ENCODE assay signal across 23 mouse cellular contexts in the genomic region with DNA sequence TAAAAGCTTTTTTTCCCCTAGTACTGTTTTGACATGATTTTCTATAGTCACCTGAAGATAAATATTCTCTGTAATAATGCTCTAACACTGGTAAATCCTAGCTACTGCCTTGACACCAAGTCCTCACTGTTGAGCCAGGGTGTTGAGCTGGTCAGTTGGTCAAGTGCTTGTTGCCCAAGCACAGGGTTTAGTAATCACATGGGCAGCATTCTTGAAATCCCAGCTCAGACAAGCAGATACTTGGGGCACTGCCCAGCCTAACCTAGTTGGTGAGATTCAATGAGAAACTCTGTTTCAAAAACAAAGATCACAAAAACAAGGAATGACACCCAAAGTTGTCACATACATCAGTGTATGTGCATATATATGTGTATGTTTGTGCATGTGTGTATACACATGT.
A peak's percentile ranks its signal among the peaks of the same experiment; 100 is the strongest.
DNase-seq lines count a peak whose midpoint lies in the region; ATAC-seq lines count a peak whose summit lies in the region.
"Had no signal": no experiment of that assay in that cellular context is flagged by ENCODE, and none has a peak within 500 bp of the region (broad histone marks: within the 10 kb centered on the region; RNA-seq: fewer than 3 reads in every experiment).

No protein-coding gene starts in this region.

- no peak overlapping the region for H3K9ac ChIP-seq in midbrain, embryonic 14.5 days (replicated peaks; ENCODE audit: low read length)
- H3K9ac ChIP-seq: embryonic facial prominence, embryonic 13.5 days; limb, embryonic 12.5 days; liver, embryonic 13.5 days; neural tube, embryonic 13.5 days had no signal

- no peak for ATAC-seq in midbrain, embryonic 14.5 days (ENCODE audit: low FRiP score, low TSS enrichment)
- ATAC-seq: forebrain, embryonic 14.5 days; hindbrain, embryonic 16.5 days; intestine, embryonic 16.5 days had no signal

- peak; percentile 91 for DNase-seq in heart, adult 11 months
- no peak for DNase-seq in heart, embryonic 10.5 days (ENCODE audit: low spot score)
- peak; percentile 44 for DNase-seq in Muller cell, postnatal 12 days (ENCODE audit: inconsistent ontology term)
- peak; percentile 19 to 44 for DNase-seq in adrenal gland, postnatal 36 days
- DNase-seq in lung, postnatal 25 days (ENCODE audit: low spot score) = peak; percentile 62
- no peak for DNase-seq in midbrain, embryonic 14.5 days
- DNase-seq in limb, embryonic 10.5 days (ENCODE audit: low spot score) = no peak
- DNase-seq in testis, postnatal 10 days (ENCODE audit: low spot score) = no peak
- DNase-seq: cerebellum, adult 8-10 months; gastrocnemius, postnatal 10 days; kidney, postnatal 10 days; liver, embryonic 13.5 days; right cerebral cortex, adult 18-20 months; thymus, postnatal 25 days had no signal

- no peaks in the 10 kb centered on the region for H3K27me3 ChIP-seq in heart, embryonic 10.5 days (ENCODE audit: insufficient read depth, poor library complexity, severe bottlenecking)
- no peaks in the 10 kb centered on the region for H3K27me3 ChIP-seq in midbrain, embryonic 14.5 days (ENCODE audit: control insufficient read depth, insufficient read depth, low read length)
- H3K27me3 ChIP-seq in limb, embryonic 10.5 days (ENCODE audit: low read depth, poor library complexity, severe bottlenecking) = no peaks in the 10 kb centered on the region
- H3K27me3 ChIP-seq: CH12.LX; embryonic facial prominence, embryonic 13.5 days; limb, embryonic 12.5 days; liver, embryonic 13.5 days; neural tube, embryonic 13.5 days had no signal

- H3K27ac ChIP-seq in heart, embryonic 10.5 days = no peak overlapping the region
- no peak overlapping the region for H3K27ac ChIP-seq in midbrain, embryonic 14.5 days (replicated peaks; ENCODE audit: low read depth, low read length)
- H3K27ac ChIP-seq in limb, embryonic 10.5 days = no peak overlapping the region
- H3K27ac ChIP-seq: embryonic facial prominence, embryonic 13.5 days; limb, embryonic 12.5 days; liver, embryonic 13.5 days; macrophage; neural tube, embryonic 13.5 days had no signal

- H3K9me3 ChIP-seq in heart, embryonic 10.5 days = no peaks in the 10 kb centered on the region
- H3K9me3 ChIP-seq in midbrain, embryonic 14.5 days (ENCODE audit: control insufficient read depth, low read length) = no peaks in the 10 kb centered on the region
- no peaks in the 10 kb centered on the region for H3K9me3 ChIP-seq in limb, embryonic 10.5 days (replicated peaks)
- H3K9me3 ChIP-seq: embryonic facial prominence, embryonic 13.5 days; limb, embryonic 12.5 days; liver, embryonic 13.5 days; neural tube, embryonic 13.5 days had no signal

- H3K4me1 ChIP-seq in heart, embryonic 10.5 days = no peaks in the 10 kb centered on the region
- H3K4me1 ChIP-seq in midbrain, embryonic 14.5 days (ENCODE audit: control insufficient read depth, insufficient read depth, low read length) = no peaks in the 10 kb centered on the region
- H3K4me1 ChIP-seq in limb, embryonic 10.5 days = peaks cover 4% of the 10 kb centered on the region; the same call in 1 of the 2 replicates
- H3K4me1 ChIP-seq: liver, embryonic 13.5 days; neural tube, embryonic 13.5 days had no signal

- H3K36me3 ChIP-seq in heart, embryonic 10.5 days = no peaks in the 10 kb centered on the region
- no peaks in the 10 kb centered on the region for H3K36me3 ChIP-seq in midbrain, embryonic 14.5 days (ENCODE audit: control insufficient read depth, insufficient read depth, low read length)
- no peaks in the 10 kb centered on the region for H3K36me3 ChIP-seq in limb, embryonic 10.5 days
- H3K36me3 ChIP-seq: embryonic facial prominence, embryonic 13.5 days; limb, embryonic 12.5 days; liver, embryonic 13.5 days; neural tube, embryonic 13.5 days had no signal

- no peak overlapping the region for H3K4me2 ChIP-seq in midbrain, embryonic 14.5 days (ENCODE audit: low read length)
- H3K4me2 ChIP-seq: embryonic facial prominence, embryonic 13.5 days; limb, embryonic 12.5 days; liver, embryonic 13.5 days; midbrain, embryonic 11.5 days; neural tube, embryonic 13.5 days had no signal

- no peak overlapping the region for H3K4me3 ChIP-seq in heart, embryonic 10.5 days
- no peak overlapping the region for H3K4me3 ChIP-seq in midbrain, embryonic 14.5 days (replicated peaks; ENCODE audit: low read depth, low read length)
- H3K4me3 ChIP-seq in limb, embryonic 10.5 days = no peak overlapping the region
- H3K4me3 ChIP-seq: embryonic facial prominence, embryonic 13.5 days; limb, embryonic 12.5 days; liver, embryonic 13.5 days; neural tube, embryonic 13.5 days had no signal

Comparison
In these comparisons a context has a peak if more than half of its experiments do, and no peak if none do; other contexts are left out.
1. DNase-seq: peak in heart, adult 11 months (single experiment), Muller cell, postnatal 12 days (single experiment), adrenal gland, postnatal 36 days (2 of 2) and lung, postnatal 25 days (single experiment); none in heart, embryonic 10.5 days (single experiment), midbrain, embryonic 14.5 days (single experiment), limb, embryonic 10.5 days (single experiment) and testis, postnatal 10 days (single experiment).